Mouse (Mus musculus) adrenal gland, adult 2 months (tissue): ENCODE data around the gene Zfp287. TPM values are rescaled to one million over a fixed set of nuclear protein-coding genes. Genes with fewer than 3 reads are reported as not detected.

ENCODE experiments used
- DNase-seq: peaks from one replicate; pipeline ENCODE4 v3.0.0; 2021
- polyA plus RNA-seq: library from polyadenylated mRNA; depleted of rRNA; stranded (reverse); fragments of >200 nt; gene quantifications from 2 replicates; pipeline ENCODE4 v1.2.3, GENCODE M21; 2012; rRNA removed
- total RNA-seq, 2 experiments: library from RNA; stranded (reverse); gene quantifications; 2 replicates each; pipeline ENCODE4 v1.2.3; 2021

Gene Zfp287
- total and polyA plus RNA-seq, 3 experiments: 1.3 to 5.0 (median 2.9) TPM

- DNase-seq: no peak
These were observed 30.5 kb downstream of the Zfp287 start for GRCm38 (mm10) chr11:62701218-62701617.

- no peak for DNase-seq
These were observed 32.0 kb downstream of the Zfp287 start for GRCm38 (mm10) chr11:62699749-62700148.

DNA sequence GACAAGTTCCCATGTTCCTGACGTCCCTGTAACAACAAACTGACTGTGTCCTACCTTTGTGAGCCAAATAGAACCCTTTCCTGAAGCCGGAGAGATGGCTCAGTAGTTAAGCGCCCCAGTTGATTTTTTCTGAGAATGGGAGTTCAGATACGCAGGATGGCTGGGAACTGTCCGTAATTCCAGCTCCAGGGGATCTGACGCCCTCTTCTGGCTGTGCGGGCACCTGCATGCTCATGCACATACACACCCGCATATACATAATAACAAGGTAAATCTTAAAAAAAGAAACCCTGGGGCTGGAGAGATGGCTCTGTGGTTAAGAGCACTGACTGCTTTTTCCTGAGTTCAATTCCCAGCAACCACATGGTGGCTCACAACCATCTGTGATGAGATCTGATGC lies 36.6 kb downstream of the Zfp287 start:
- DNase-seq: no peak

DNA sequence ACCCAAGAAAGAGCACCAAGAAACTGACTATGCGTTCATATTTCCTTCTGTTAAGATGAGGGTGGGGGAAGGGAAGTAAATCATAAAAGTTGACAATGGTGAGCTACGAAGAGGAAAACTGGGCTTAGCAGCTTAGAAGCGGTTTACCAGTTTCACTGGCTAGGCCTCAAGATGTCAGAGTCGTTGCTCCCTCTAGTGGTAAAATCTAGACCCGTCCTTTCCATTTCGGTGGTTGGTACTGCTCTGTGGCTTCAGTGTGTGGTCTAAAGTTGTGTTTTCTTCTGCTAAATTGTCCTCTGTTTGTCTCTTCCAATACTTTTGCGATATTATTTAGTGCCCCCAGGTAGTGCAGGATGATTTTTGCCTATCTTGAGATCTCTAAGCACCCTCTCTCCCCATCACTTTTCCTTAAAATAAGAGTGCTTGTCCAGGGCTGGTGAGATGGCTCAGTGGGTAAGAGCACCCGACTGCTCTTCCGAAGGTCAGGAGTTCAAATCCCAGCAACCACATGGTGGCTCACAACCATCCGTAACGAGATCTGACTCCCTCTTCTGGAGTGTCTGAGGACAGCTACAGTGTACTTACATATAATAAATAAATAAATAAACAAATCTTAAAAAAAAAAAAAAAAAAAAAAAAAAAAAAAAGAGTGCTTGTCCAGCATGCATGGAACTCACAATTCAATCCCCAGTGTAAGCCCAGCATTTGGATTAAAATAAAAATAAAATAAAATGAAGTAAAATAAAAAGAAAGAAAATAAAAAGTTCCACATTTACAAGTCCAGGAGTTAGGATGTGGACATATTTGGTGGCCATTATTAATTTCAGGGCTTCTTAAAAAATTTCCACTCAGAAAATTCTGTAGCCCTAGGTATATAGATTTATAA lies 38.2 kb downstream of the Zfp287 start:
- peak; percentile 49 for DNase-seq

DNA sequence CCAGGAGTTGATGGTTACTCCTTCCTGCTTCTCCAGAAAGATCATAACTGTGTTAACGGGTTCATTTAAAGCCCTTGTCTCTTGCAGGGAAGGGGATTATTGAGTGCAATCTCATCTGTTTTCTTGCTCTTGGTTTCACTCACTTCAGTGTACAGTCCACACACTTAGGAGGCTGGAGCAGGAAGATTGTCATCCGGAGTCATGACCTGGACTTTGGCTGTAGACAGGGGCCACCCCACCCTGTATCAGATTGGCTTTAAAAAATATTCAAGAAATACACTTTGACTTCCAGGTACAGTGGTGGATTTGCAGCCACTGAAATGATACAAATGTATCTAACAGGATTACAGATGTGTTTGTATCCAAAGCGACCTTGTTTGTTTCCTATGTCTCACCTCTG lies 40.1 kb downstream of the Zfp287 start:
- DNase-seq: no peak

GRCm38 (mm10) chr11:62679954-62680353 lies 51.8 kb downstream of the Zfp287 start:
- no peak for DNase-seq

GRCm38 (mm10) chr11:62678778-62679354 lies 52.8 kb downstream of the Zfp287 start:
- no peak for DNase-seq

GRCm38 (mm10) chr11:62676290-62676596 lies 55.5 kb downstream of the Zfp287 start:
- DNase-seq: no peak

DNA sequence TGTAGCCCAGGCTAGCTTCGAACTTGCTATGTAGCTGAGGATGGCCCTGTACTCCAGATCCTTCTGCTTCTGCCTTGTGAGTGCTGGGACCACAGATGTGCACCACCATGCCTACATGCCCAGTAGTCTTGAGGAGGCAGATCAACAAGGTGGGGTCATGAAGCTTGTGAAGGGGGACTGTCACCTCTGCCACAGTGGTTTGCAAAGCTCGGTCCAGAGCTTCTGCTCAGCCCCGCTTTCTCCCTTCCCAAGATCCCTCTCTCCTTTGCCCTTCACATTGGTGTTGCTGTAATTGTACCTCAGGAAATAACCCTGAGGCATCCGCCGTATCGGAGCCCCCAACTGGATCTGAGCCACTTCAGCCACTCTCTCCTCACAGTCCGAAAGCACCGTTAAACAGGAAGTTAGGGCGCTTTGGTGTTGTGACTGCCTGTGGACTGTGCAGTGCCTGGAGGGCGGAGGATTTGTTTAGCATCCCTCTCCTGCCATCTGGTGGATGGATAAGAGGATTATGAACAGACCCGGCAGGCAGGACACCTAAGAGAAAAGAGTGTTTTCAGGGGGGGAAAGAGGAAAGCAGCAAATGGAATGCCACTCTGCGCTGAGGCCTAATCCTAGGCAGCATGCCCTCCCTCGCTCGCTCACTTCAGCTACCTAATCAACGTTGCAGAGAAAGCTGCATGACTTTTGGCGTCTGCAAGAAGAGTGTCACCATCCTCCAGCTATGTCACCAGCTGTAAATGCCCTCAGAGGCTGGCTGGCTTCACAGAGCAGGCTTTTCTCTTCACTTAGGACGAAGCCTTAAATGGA lies 56.0 kb downstream of the Zfp287 start:
- DNase-seq: peak; percentile 77

GRCm38 (mm10) chr11:62670006-62670405 lies 61.7 kb downstream of the Zfp287 start:
- no peak for DNase-seq

DNA sequence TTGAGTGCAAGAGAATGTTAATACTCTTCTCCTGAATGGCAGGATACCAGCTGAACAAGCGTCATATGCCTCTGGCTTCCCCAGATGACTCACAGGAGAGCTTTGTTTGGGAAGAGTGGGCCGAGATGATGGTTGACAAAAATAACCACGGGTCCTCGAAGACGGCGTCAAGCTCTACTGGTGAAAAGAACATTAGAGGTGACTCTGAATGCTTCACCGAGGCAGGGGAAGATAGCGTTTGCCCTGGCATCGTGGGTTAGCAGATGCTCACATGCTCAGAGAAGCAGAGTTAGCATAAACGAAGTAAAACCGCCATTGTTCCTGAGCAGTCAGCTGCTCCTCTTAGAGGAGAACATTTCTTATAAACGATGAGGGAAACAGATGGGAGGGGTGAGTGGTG lies 62.2 kb downstream of the Zfp287 start:
- no peak for DNase-seq

- DNase-seq: no peak
These were observed 62.7 kb downstream of the Zfp287 start for GRCm38 (mm10) chr11:62668986-62669385.

DNA sequence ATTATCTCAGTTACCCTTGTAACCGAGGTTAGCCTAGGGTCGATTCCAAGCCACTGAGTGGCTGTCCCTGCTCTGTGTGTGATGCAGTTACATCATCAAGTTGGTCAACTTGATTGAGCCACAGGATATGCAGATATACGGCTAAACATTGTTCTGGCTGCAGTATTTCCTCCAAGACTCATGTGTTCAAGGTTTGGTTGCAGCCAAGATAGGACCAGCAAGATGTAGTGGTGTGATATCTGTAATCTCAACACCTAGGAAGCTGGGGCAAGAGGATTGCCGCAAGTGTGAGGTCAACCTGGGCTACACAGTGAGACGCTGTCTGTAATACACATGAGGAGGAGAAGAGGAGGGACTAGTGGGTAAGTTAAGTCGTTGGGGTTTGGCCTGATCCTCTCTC lies 67.5 kb downstream of the Zfp287 start:
- DNase-seq: no peak

GRCm38 (mm10) chr11:62660885-62661284 lies 70.8 kb downstream of the Zfp287 start:
- DNase-seq: no peak

- DNase-seq: no peak
These were observed 79.6 kb downstream of the Zfp287 start for GRCm38 (mm10) chr11:62652080-62652479.

GRCm38 (mm10) chr11:62651563-62651962 lies 80.1 kb downstream of the Zfp287 start:
- no peak for DNase-seq

Other genes with a start within 250 kb of the Zfp287 start
- 10 to 100 TPM; 44.1 to 45.8 TPM for gene Cenpv, start 192.6 kb downstream of the Zfp287 start, total RNA-seq
- gene Cenpv, start 192.6 kb downstream of the Zfp287 start, polyA plus RNA-seq: 46.8 and 58.2 TPM in 2 replicates
- gene Ubb, start 180.7 kb downstream of the Zfp287 start, total RNA-seq: 1,000 to 10,000 TPM; 1,385 to 1,758 TPM
- 1,114 and 1,206 TPM in 2 replicates for gene Ubb, start 180.7 kb downstream of the Zfp287 start, polyA plus RNA-seq
- gene Trpv2, start 157.4 kb downstream of the Zfp287 start, total RNA-seq: 1 to 10 TPM; 2.7 to 4.2 TPM
- 2.7 and 3.9 TPM in 2 replicates for gene Trpv2, start 157.4 kb downstream of the Zfp287 start, polyA plus RNA-seq
- 10 to 100 TPM; 17.5 to 40.5 TPM for gene Lrrc75a, start 83.4 kb downstream of the Zfp287 start, total RNA-seq
- gene Lrrc75a, start 83.4 kb downstream of the Zfp287 start, polyA plus RNA-seq: 46.9 and 73.5 TPM in 2 replicates
- 10 to 100 TPM; 34.5 to 47.3 TPM for gene Mmgt2, start 83.2 kb downstream of the Zfp287 start, total RNA-seq
- gene Mmgt2, start 83.2 kb downstream of the Zfp287 start, polyA plus RNA-seq: 87.2 and 88.1 TPM in 2 replicates
- gene Gm10428, start 21.2 kb upstream of the Zfp287 start, total RNA-seq: not detected
- not detected in 2 replicates for gene Gm10428, start 21.2 kb upstream of the Zfp287 start, polyA plus RNA-seq
- gene Zfp286, start 57.6 kb upstream of the Zfp287 start, total RNA-seq: 1 to 10 TPM; 1.5 to 3.5 TPM
- 0.21 TPM in 1 of 2 replicates, not detected in the other for gene Zfp286, start 57.6 kb upstream of the Zfp287 start, polyA plus RNA-seq
- gene Trim16, start 88.3 kb upstream of the Zfp287 start, total RNA-seq: 1 to 10 TPM; 5.7 to 9.6 TPM
- 1.7 and 2.2 TPM in 2 replicates for gene Trim16, start 88.3 kb upstream of the Zfp287 start, polyA plus RNA-seq
- gene Fbxw10, start 115.2 kb upstream of the Zfp287 start, total RNA-seq: under 1 TPM; 0.89 to 0.97 TPM
- 0.41 TPM in 1 of 2 replicates, not detected in the other for gene Fbxw10, start 115.2 kb upstream of the Zfp287 start, polyA plus RNA-seq
- gene Tvp23b, start 147.6 kb upstream of the Zfp287 start, total RNA-seq: 10 to 100 TPM; 31.7 to 54.6 TPM
- 3.6 and 4.6 TPM in 2 replicates for gene Tvp23b, start 147.6 kb upstream of the Zfp287 start, polyA plus RNA-seq
- gene Cdrt4, start 219.3 kb upstream of the Zfp287 start, total RNA-seq: not detected
- 0.16 TPM in 1 of 2 replicates, not detected in the other for gene Cdrt4, start 219.3 kb upstream of the Zfp287 start, polyA plus RNA-seq